Mouse (Mus musculus): ENCODE results near the gene Mkrn2. TPM values are rescaled to one million over a fixed set of nuclear protein-coding genes. Genes with fewer than 3 reads are reported as not detected.
A peak's percentile ranks its signal among the peaks of the same experiment; 100 is the strongest.

Gene Mkrn2
- polyA plus RNA-seq (2015; fragmentation: Nextera tagmentation; extraction: Ambion mirVana) = 25.6 and 25.9 TPM in 2 replicates

DNA sequence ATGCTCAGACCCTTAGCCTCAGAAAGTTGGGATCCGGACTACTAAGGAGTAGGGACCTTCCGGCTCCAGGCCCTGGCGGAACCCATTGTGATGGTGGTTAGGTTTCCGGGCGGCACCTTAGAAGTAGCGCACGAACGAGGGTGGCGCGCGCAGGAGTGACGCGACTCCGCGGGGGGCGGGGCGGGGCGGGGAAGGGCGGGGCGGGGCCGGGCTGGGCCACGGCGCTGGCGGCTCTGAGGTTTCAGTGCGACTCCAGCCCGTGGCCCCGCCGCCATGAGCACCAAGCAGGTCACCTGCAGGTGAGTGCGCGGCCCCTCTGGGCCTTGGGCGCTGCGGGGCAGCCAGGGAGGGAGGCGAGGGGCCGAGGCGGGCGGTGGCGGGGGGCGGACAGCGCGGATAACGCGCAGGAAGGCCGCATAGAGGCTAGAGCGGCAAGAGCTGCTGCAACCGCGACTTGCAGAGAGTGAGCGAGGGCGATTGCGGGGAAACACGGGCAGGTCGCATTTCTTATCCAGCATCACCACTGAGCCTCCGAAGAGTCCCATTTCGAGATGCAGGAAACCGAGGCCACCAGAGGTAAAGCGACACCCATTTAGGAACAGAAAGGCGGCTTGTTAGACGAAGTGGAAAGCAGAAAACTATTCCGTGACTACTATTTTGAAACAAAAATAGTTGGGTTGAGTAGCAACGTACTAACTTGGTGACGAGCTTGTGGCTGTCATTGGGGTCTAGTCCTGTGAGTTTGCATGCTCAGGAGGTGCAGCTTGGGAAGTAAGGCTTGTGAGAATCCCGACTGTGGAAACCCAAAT lies at the start of gene Mkrn2:
TSS of gene Mkrn2 (plus strand) at position 188 of the 809 bp plus-strand sequence.
- under 1% methylated on average over 59 of the region's 61 CpGs for WGBS
- peak within 1 kb of the TSS; percentile 67 for H3K4me2 ChIP-seq (ENCODE audit: low read depth, low read length)
- H3K36me3 ChIP-seq (ENCODE audit: control insufficient read depth, insufficient read depth, low read length) = no peaks in the 10 kb centered on the region
- peak within 1 kb of the TSS; percentile 72 for H3K27ac ChIP-seq (ENCODE audit: low read length)
- ATAC-seq = peak; percentile 95
- no peaks in the 10 kb centered on the region for H3K27me3 ChIP-seq (replicated peaks; ENCODE audit: control insufficient read depth, insufficient read depth, low read length)
- H3K9ac ChIP-seq (ENCODE audit: low read depth, low read length) = peak within 1 kb of the TSS; percentile 92
- H3K9me3 ChIP-seq (ENCODE audit: control insufficient read depth, low read length) = no peaks in the 10 kb centered on the region
- H3K4me1 ChIP-seq (ENCODE audit: control insufficient read depth, insufficient read depth, low read length) = peaks cover 4% of the 10 kb centered on the region; the same call in 1 of the 2 replicates
- peak within 1 kb of the TSS; percentile 87 for H3K4me3 ChIP-seq (ENCODE audit: low read length)

DNA sequence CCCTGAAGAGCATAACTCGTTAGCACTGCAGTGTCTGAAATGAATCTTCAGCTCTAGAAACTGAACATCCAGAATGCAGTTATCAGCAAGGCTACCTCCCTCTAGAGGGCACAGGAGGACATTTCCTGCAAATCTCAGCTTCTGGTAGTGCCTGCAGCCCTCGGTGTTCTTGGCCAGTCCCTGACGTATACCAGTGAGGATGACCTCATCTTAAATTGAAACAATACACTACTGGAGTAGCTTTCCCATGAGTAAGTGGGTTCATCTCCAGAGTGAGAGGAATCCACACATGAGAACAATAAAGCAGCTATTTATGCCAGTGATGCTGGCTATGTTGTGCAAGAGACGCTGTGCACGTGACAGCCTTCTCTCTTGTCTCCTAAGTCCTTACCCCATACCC lies 46.2 kb upstream of the Mkrn2 start:
- Histone ChIP-seq H3K4me2 (ENCODE audit: low read depth, low read length) (no peak overlapping the region), H3K9me3 (ENCODE audit: control insufficient read depth, low read length) (no peaks in the 10 kb centered on the region), H3K27me3 (replicated peaks; ENCODE audit: control insufficient read depth, insufficient read depth, low read length) (no peaks in the 10 kb centered on the region), H3K4me1 (ENCODE audit: control insufficient read depth, insufficient read depth, low read length) (no peaks in the 10 kb centered on the region), H3K9ac (ENCODE audit: low read depth, low read length) (no peak overlapping the region), H3K27ac (ENCODE audit: low read length) (no peak overlapping the region), H3K36me3 (ENCODE audit: control insufficient read depth, insufficient read depth, low read length) (peaks cover 14% of the 10 kb centered on the region; the same call in 1 of the 2 replicates), H3K4me3 (ENCODE audit: low read length) (no peak overlapping the region)
- WGBS = 61% methylated on average over 5 of the region's 5 CpGs
- no peak for ATAC-seq

DNA sequence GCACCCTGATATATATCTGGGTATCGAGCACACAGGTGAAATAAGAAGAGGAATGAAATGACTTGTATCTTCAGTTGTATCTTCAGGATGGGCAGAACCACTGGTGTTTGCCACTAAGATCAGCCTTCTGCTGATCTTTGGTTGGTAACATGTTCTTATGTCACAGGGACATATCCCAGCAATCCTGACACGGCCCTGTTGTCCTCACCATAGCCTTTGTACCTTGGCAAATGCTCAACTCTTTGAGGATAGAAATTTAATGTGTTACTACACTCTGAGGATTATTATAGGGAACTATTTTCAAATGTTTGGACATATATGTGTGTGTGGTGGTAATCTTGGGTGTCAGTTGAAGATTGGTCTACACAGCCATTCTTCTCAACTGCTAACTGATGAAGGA lies 43.5 kb upstream of the Mkrn2 start:
- no peaks in the 10 kb centered on the region for H3K27me3 ChIP-seq (replicated peaks; ENCODE audit: control insufficient read depth, insufficient read depth, low read length)
- ATAC-seq = no peak
- H3K4me2 ChIP-seq (ENCODE audit: low read depth, low read length) = no peak overlapping the region
- no peak overlapping the region for H3K27ac ChIP-seq (ENCODE audit: low read length)
- peaks cover 11% of the 10 kb centered on the region; the same call in 1 of the 2 replicates for H3K36me3 ChIP-seq (ENCODE audit: control insufficient read depth, insufficient read depth, low read length)
- H3K9me3 ChIP-seq (ENCODE audit: control insufficient read depth, low read length) = no peaks in the 10 kb centered on the region
- H3K4me1 ChIP-seq (ENCODE audit: control insufficient read depth, insufficient read depth, low read length) = no peaks in the 10 kb centered on the region
- 94% methylated on average over 2 of the region's 2 CpGs for WGBS
- no peak overlapping the region for H3K9ac ChIP-seq (ENCODE audit: low read depth, low read length)
- no peak overlapping the region for H3K4me3 ChIP-seq (ENCODE audit: low read length)

DNA sequence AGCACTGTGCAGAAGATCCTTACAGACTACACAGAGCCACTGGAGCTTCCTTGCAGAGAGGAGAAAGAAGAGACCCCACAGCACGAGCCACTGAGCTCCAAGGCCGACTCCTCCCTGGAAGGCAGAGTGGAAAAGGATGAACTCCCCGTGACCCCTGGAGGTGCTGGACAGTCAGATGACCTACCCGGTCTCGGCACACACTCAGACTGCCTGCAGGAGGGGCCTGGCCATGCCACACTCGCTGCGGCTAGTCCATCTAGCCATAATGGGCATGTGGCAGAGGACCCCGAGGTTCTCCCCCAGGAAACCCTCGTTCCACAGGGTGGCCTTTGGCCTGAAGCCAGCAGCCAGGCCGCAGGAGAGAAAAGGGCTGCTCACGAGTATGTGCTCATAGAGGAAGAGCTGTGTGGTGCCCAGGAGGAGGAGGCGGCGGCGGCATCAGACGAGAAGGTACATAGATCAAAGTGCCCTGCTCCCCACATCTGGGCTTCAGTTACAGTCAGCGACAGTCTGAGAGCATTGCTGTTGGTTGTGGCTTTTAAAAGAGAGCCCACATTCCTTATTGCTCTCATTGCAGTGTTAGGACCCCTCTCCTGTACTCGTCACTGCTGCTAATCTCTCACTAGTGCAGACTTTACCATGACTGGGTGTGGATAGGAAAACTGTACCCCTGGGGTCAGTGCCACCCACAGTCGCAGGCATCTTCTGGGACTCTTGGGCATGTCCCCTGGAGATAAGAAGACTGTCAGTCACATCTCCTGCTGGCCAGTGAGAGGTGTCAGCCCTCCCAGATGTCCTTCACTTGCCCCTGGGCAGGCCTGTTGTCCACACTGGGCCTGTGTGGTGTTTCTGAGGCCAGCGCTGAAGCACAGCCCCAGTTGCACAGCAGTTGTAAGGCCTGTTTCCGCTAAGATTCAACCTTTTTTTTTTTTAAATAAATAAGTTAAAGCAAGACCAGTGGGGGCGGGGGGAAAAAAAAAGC lies 41.8 kb upstream of the Mkrn2 start:
- Histone ChIP-seq H3K4me1 (ENCODE audit: control insufficient read depth, insufficient read depth, low read length) (no peaks in the 10 kb centered on the region), H3K9ac (ENCODE audit: low read depth, low read length) (no peak overlapping the region), H3K9me3 (ENCODE audit: control insufficient read depth, low read length) (no peaks in the 10 kb centered on the region), H3K27me3 (replicated peaks; ENCODE audit: control insufficient read depth, insufficient read depth, low read length) (no peaks in the 10 kb centered on the region), H3K27ac (ENCODE audit: low read length) (no peak overlapping the region), H3K4me3 (ENCODE audit: low read length) (no peak overlapping the region), H3K36me3 (ENCODE audit: control insufficient read depth, insufficient read depth, low read length) (peaks cover 8% of the 10 kb centered on the region; the same call in 1 of the 2 replicates), H3K4me2 (ENCODE audit: low read depth, low read length) (no peak overlapping the region)
- ATAC-seq = no peak
- WGBS = 58% methylated on average over 21 of the region's 21 CpGs

DNA sequence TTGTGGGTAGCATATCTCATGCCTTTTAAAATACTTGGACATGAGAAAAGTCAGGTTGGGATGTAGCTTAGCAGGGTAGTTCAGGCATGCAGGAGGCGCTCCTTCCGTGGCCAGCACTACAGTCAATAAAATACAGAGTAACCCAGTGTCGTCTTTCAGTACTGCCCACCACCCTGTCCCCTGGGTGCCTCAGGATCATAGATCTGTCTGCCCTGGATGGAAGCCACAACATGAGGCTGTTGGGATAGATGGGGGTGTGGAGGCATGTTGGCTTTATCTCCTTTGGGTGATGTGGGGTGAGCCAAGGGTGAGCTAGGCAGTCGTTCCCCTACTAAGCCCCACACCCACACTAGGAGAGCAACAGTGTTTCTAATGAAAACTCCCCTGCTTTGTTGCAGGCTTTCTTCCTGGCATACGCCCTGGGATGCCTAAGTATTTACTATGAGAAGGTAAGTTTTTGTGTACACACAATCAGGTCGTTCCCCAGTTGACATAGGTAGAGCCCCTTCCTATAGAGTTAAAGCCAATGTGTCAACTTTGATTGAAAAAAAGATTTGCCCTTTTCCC lies 36.1 kb upstream of the Mkrn2 start:
- WGBS = 78% methylated on average over 6 of the region's 6 CpGs
- no peaks in the 10 kb centered on the region for H3K4me1 ChIP-seq (ENCODE audit: control insufficient read depth, insufficient read depth, low read length)
- H3K36me3 ChIP-seq (ENCODE audit: control insufficient read depth, insufficient read depth, low read length) = peaks cover 19% of the 10 kb centered on the region

DNA sequence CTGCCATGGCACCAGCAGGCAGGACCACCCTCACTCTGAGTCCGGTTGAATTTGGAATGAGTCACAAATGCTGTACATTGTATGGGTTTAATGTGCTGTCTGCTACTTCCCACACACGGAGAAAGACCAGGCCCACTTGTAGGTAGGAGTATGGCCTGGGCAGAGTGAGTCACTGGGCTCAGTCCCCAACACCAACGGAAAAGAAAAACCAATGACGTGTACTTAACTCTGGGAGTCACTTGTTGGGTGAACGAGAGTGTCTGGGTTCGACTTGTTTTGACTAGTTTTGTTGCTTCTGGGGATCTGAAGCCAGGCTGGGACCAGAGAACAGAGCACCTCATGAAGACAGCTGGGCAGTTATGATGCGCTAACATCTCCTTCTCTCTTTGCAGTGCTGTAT lies 27.5 kb upstream of the Mkrn2 start:
- Histone ChIP-seq H3K4me2 (ENCODE audit: low read depth, low read length) (no peak overlapping the region), H3K9me3 (ENCODE audit: control insufficient read depth, low read length) (0 out of 2 replicates have a peak, but pooled peaks cover 1% of the 10 kb centered on the region), H3K4me3 (ENCODE audit: low read length) (no peak overlapping the region), H3K27ac (ENCODE audit: low read length) (no peak overlapping the region), H3K4me1 (ENCODE audit: control insufficient read depth, insufficient read depth, low read length) (no peaks in the 10 kb centered on the region), H3K36me3 (ENCODE audit: control insufficient read depth, insufficient read depth, low read length) (peaks cover 8% of the 10 kb centered on the region), H3K27me3 (replicated peaks; ENCODE audit: control insufficient read depth, insufficient read depth, low read length) (no peaks in the 10 kb centered on the region), H3K9ac (ENCODE audit: low read depth, low read length) (no peak overlapping the region)
- ATAC-seq = no peak
- WGBS = 88% methylated on average over 7 of the region's 7 CpGs

More for the DNA sequence above, 36.1 kb upstream of the Mkrn2 start:
- Histone ChIP-seq H3K4me2 (ENCODE audit: low read depth, low read length) (no peak overlapping the region), H3K9me3 (ENCODE audit: control insufficient read depth, low read length) (0 out of 2 replicates have a peak, but pooled peaks cover 2% of the 10 kb centered on the region), H3K4me3 (ENCODE audit: low read length) (no peak overlapping the region), H3K27me3 (replicated peaks; ENCODE audit: control insufficient read depth, insufficient read depth, low read length) (no peaks in the 10 kb centered on the region), H3K9ac (ENCODE audit: low read depth, low read length) (no peak overlapping the region), H3K27ac (ENCODE audit: low read length) (no peak overlapping the region)
- no peak for ATAC-seq

DNA sequence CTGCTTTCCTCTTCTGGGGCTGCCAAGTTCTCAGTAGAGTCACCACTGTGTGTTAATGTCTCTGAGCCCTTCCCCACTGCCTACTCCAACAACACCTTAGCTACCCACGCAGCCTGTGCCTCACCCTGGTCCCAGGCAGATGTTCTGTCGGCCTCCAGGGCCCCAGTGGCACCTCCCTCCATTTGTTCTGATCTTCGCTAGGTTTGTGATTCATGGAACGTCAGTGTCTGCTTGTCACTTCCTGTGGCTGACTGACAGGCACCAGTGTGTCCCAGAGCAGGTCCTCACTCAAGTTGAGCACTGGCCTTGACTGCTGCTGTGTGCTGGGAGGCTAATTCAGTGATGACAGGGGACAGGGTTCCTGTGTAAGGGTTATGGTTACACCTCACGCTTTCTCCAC lies 24.3 kb upstream of the Mkrn2 start:
- no peaks in the 10 kb centered on the region; the same call in 1 of the 2 replicates for H3K36me3 ChIP-seq (ENCODE audit: control insufficient read depth, insufficient read depth, low read length)
- H3K9ac ChIP-seq (ENCODE audit: low read depth, low read length) = no peak overlapping the region
- H3K4me3 ChIP-seq (ENCODE audit: low read length) = no peak overlapping the region
- no peak overlapping the region for H3K27ac ChIP-seq (ENCODE audit: low read length)
- no peak overlapping the region for H3K4me2 ChIP-seq (ENCODE audit: low read depth, low read length)
- ATAC-seq = no peak
- no peaks in the 10 kb centered on the region for H3K27me3 ChIP-seq (replicated peaks; ENCODE audit: control insufficient read depth, insufficient read depth, low read length)
- no peaks in the 10 kb centered on the region for H3K9me3 ChIP-seq (ENCODE audit: control insufficient read depth, low read length)
- WGBS = 83% methylated on average over 5 of the region's 5 CpGs
- no peaks in the 10 kb centered on the region for H3K4me1 ChIP-seq (ENCODE audit: control insufficient read depth, insufficient read depth, low read length)

DNA sequence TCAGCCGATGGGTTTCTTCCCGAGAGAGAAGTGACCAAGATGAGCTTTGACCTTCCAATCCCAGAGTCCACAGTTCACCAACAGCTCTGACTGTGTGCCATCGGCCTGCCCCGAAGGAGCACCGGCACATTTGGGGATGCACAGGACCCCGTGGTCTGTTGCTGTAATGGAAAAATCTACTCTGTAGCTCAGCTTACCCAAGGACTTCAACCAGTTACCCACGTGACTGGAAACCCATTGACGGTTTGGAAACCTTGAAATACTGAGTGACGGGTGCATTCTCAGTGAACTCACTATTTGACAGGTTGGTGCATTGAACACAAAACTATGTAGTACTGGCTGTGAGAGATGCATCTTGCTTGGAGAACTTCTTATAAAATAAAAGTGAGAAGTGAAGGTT lies 23.8 kb upstream of the Mkrn2 start:
- WGBS = 90% methylated on average over 9 of the region's 9 CpGs
- H3K4me2 ChIP-seq (ENCODE audit: low read depth, low read length) = no peak overlapping the region
- H3K36me3 ChIP-seq (ENCODE audit: control insufficient read depth, insufficient read depth, low read length) = peaks cover 3% of the 10 kb centered on the region; the same call in 1 of the 2 replicates

DNA sequence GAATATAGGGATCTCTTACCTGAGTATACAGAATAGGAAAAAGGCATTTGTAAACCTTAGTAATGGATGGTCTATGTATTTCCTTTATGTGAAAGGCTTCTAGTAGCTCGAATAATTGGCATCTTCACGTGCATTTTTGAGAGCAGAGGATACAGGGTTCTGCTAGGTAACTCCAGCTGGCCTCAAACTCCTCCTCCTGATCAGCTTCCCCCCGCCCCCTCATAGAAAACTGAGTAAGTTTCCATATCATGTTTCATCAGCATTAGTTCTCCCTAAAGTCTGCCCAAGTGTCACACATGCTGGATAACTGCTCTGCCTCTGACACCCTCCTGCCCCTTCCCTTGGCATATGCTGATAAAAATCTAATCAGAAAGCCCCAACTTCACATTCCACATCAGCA lies 20.9 kb upstream of the Mkrn2 start:
- no peak overlapping the region for H3K27ac ChIP-seq (ENCODE audit: low read length)
- no peak overlapping the region for H3K4me2 ChIP-seq (ENCODE audit: low read depth, low read length)
- WGBS = 85% methylated on average over 3 of the region's 3 CpGs
- no peak overlapping the region for H3K9ac ChIP-seq (ENCODE audit: low read depth, low read length)
- no peaks in the 10 kb centered on the region for H3K27me3 ChIP-seq (replicated peaks; ENCODE audit: control insufficient read depth, insufficient read depth, low read length)
- H3K36me3 ChIP-seq (ENCODE audit: control insufficient read depth, insufficient read depth, low read length) = peaks cover 3% of the 10 kb centered on the region; the same call in 1 of the 2 replicates
- H3K4me3 ChIP-seq (ENCODE audit: low read length) = no peak overlapping the region
- no peaks in the 10 kb centered on the region for H3K9me3 ChIP-seq (ENCODE audit: control insufficient read depth, low read length)
- no peaks in the 10 kb centered on the region for H3K4me1 ChIP-seq (ENCODE audit: control insufficient read depth, insufficient read depth, low read length)
- no peak for ATAC-seq

More for the DNA sequence above, 23.8 kb upstream of the Mkrn2 start:
- Histone ChIP-seq H3K27ac (ENCODE audit: low read length) (no peak overlapping the region), H3K9ac (ENCODE audit: low read depth, low read length) (no peak overlapping the region), H3K9me3 (ENCODE audit: control insufficient read depth, low read length) (no peaks in the 10 kb centered on the region), H3K4me1 (ENCODE audit: control insufficient read depth, insufficient read depth, low read length) (no peaks in the 10 kb centered on the region), H3K4me3 (ENCODE audit: low read length) (no peak overlapping the region), H3K27me3 (replicated peaks; ENCODE audit: control insufficient read depth, insufficient read depth, low read length) (no peaks in the 10 kb centered on the region)
- ATAC-seq = no peak

Data from intestine, embryonic 16.5 days (tissue).